Mouse (Mus musculus) cerebellum, adult (tissue): ENCODE results near the gene Rundc1.
"Not testable (repeated sequence)": the region's sequence is repeated elsewhere in the genome, so short reads cannot be mapped to it uniquely, and the experiment has no call there.

ENCODE experiments used
- ATAC-seq: cut with Nextera tagmentation; 2 replicates; pipeline ENCODE4 v1.9.2; 2017; ENCODE audit warnings: mild to moderate bottlenecking, moderate library complexity, mixed read lengths; ENCODE audit not compliant: insufficient number of reproducible peaks, low FRiP score, low TSS enrichment

The Rundc1 gene

GRCm38 (mm10) chr11:101442127-101442693 lies 17.3 kb downstream of the Rundc1 start, which contains the start of gene Rpl27:
Gene Rpl27 (plus strand): TSS chr11:101442298.
- ATAC-seq: peak; percentile 99

GRCm38 (mm10) chr11:101442760-101443159 lies 17.9 kb downstream of the Rundc1 start:
- ATAC-seq: no peak

- no peak for ATAC-seq
Observed at GRCm38 (mm10) chr11:101446319-101446718, 21.4 kb downstream of the Rundc1 start.

- not testable (repeated sequence) for ATAC-seq
Observed at GRCm38 (mm10) chr11:101446860-101447259, 22.0 kb downstream of the Rundc1 start.

- no peak for ATAC-seq
Observed at GRCm38 (mm10) chr11:101447786-101448185, 22.9 kb downstream of the Rundc1 start.

DNA sequence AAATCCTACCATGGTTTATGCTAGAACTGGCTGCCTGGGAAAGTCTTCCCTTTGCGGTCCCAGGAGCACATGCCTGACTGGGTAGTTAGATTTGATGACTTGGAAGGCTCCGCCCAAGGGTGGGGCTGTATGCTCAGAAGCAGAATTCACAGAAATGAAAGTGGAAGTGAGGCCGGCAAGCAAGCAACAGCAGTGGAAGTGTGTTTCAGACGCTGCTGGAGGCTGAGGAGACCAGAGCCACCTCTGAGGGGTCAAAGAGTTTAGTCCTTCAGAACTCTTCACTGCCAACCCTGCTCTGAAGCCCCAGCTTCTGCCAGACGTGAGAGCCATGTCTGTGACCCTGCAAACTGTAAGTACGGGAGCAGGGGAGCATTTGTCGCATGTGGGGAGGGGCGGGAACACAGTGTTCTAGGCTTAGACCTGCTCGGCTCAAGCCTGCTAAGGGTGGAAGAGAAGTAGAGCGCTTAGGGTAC lies 23.4 kb downstream of the Rundc1 start, which contains the start of gene Ifi35:
TSS of gene Ifi35 (plus strand) at position 134 of the 473 bp plus-strand sequence.
- ATAC-seq: no peak

DNA sequence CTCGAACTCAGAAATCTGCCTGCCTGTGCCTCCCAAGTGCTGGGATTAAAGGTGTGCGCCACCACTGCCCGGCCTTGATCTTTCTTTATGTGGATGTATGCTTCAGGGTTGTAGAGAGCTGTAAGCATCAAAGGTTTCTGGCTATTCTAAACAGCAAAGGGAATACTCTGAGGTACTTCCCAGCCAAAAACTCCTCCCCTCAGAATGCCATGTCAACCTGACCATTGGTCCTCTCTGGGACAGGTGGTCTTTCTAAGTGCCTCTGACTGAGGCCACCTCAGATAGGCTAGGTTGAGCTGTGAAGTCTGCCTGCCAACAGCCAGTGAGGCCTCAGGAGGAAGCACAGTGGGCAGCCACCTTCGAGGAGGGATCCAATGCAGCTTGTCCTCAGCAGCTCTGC lies 24.0 kb downstream of the Rundc1 start:
- ATAC-seq: no peak

GRCm38 (mm10) chr11:101449596-101449995 lies 24.7 kb downstream of the Rundc1 start:
- ATAC-seq: not testable (repeated sequence)

DNA sequence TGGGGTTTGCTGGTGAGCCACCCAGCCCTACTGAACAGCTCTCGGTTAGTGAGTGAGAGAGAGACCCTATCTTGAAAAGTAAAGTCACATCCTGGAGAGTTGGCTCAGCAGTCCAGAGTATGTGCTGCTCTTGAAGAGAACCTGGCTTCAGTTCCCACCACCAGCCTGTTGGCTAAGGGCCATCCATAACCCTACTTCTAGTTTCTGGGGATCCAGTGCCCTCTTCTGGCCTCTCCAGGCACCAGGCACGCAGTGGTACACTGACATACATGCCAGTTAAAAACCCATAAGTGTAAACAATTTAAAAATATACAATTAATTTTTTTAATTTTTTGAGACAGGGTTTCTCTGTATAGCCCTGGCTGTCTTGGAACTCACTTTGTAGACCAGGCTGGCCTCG lies 25.5 kb downstream of the Rundc1 start:
- no peak for ATAC-seq

GRCm38 (mm10) chr11:101451536-101451935 lies 26.7 kb downstream of the Rundc1 start:
- no peak for ATAC-seq

GRCm38 (mm10) chr11:101452093-101452774 lies 27.3 kb downstream of the Rundc1 start:
- ATAC-seq: no peak

- ATAC-seq: no peak
Observed at GRCm38 (mm10) chr11:101454702-101455101, 29.8 kb downstream of the Rundc1 start.

DNA sequence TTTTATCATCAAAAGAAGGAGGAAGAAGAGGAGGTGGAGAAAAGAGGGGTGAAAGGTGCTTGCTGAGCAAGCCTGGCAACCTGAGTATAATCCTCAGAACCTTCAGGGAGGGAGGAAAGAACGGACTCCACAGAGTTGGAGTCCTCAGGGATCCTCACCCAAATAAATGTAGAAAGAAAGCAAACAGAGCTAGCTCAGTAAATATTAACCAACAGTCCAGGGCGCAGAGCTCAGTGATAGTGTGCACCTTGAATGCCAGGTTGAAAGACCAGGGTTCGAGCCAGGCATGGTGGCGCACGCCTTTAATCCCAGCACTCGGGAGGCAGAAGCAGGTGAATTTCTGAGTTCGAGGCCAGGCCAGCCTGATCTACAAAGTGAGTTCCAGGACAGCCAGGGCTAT lies 30.7 kb downstream of the Rundc1 start:
- no peak for ATAC-seq

GRCm38 (mm10) chr11:101457631-101458030 lies 32.7 kb downstream of the Rundc1 start:
- no peak for ATAC-seq

- ATAC-seq: no peak
Observed at GRCm38 (mm10) chr11:101458217-101458616, 33.3 kb downstream of the Rundc1 start.

- no peak for ATAC-seq
Observed at GRCm38 (mm10) chr11:101459716-101460115, 34.8 kb downstream of the Rundc1 start.

- no peak for ATAC-seq
Observed at GRCm38 (mm10) chr11:101460321-101460720, 35.4 kb downstream of the Rundc1 start.

DNA sequence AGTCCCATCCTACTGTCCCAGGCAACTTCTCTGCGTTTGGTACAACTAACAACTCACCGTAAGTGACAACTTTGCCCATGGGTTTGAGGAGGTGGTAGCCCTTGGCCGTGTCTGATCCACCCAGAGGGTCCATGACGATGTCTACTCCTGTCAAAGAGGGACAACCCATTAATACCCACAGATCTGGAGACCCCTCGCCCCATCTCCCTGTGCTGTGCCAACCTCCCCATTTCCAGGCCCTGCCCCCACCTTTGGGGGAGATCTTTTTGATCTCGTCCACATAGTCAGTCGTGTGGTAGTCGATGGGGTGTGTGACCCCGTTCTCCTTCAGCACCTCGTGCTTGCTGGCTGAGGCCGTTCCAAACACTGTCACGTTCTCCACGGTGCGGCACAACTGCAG lies 37.3 kb downstream of the Rundc1 start:
- no peak for ATAC-seq

DNA sequence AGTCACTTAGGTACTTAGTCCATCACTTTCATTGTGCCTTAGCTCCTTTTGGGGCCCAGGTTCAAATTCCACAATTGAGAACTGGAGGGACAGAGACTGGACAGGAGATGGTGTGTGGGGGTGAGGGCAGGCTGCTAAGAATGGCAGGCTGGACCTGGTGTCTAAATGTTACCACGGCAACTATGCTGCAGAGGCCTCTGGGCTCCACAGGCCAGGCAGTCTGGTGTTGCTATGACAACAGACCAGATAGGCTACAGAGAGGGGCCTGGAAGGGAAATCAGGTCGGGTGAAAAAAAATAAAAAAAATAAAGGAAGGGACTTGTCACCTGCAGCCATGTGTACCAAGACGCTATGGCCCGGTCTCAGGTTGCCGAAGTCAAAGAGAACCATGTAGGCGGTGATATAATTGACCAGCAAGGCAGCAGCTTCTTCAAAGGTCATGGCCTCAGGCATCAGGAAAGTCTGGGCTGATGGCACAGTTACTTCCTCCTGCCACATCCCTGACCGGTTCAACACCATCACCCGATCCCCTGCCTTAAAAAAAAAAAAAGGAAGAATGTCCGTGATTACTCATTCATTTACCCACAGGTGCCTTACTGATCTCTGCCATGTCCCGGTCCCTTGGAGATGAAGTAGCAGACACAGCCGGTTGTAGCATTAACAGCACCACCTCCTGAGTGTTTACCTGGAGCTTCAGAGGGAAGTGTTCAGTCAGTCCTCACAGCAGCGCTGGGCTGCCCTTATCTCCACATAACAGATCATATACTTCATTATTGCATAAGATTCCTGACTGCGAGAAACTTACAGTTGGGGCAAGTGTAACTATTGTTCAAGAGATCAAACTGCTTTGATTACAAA lies 37.9 kb downstream of the Rundc1 start:
- ATAC-seq: no peak

- ATAC-seq: no peak
Observed at GRCm38 (mm10) chr11:101464211-101465100, 39.6 kb downstream of the Rundc1 start, which contains the start of gene Rnd2. Gene Rnd2 (plus strand): TSS chr11:101464999.
